Mouse (Mus musculus) heart, postnatal 0 days (tissue): ENCODE data around the gene Mtmr3. TPM values are rescaled to one million over a fixed set of nuclear protein-coding genes. Genes with fewer than 3 reads are reported as not detected.
A peak's percentile ranks its signal among the peaks of the same experiment; 100 is the strongest.

ENCODE experiments used
- ATAC-seq: fragments of 200-750 bp; cut with Nextera tagmentation; 2 replicates; pipeline ENCODE4 v1.8.0; 2017; ENCODE audit warnings: low read depth, moderate number of reproducible peaks, moderate library complexity; ENCODE audit not compliant: insufficient read depth
- DNase-seq: peaks from one replicate; pipeline ENCODE4 v3.0.0-alpha.2; 2016; ENCODE audit warnings: low spot score
- H3K27ac ChIP-seq: fragments of 300-500 bp; sonication (generic); 2 replicates; pipeline ENCODE4 v1.5.1; 2014; ENCODE audit warnings: low read depth, mild to moderate bottlenecking
- H3K27me3 ChIP-seq: fragments of 300-500 bp; sonication (generic); 2 replicates; pipeline ENCODE4 v1.6.1; 2014; ENCODE audit warnings: low read length, mixed read lengths; ENCODE audit not compliant: control insufficient read depth, insufficient read depth
- H3K36me3 ChIP-seq: fragments of 300-500 bp; sonication (generic); replicated peaks from 2 replicates; pipeline ENCODE4 v1.6.1; 2014; ENCODE audit warnings: low read length, mixed read lengths; ENCODE audit not compliant: control insufficient read depth, insufficient read depth
- H3K4me1 ChIP-seq: fragments of 300-500 bp; sonication (generic); 2 replicates; pipeline ENCODE4 v1.6.1; 2014; ENCODE audit warnings: antibody characterized with exemption; ENCODE audit not compliant: control insufficient read depth, insufficient read depth
- H3K4me2 ChIP-seq: fragments of 300-500 bp; sonication (generic); 2 replicates; pipeline ENCODE4 v1.6.1; 2014; ENCODE audit warnings: low read depth, mild to moderate bottlenecking, low read length, moderate library complexity
- H3K4me3 ChIP-seq: fragments of 300-500 bp; sonication (generic); 2 replicates; pipeline ENCODE4 v1.5.1; 2014; ENCODE audit warnings: low read depth, low read length
- H3K9ac ChIP-seq: fragments of 300-500 bp; sonication (generic); replicated peaks from 2 replicates; pipeline ENCODE4 v1.6.1; 2014; ENCODE audit warnings: low read depth, low read length, mixed read lengths
- H3K9me3 ChIP-seq: fragments of 300-500 bp; sonication (generic); replicated peaks from 2 replicates; pipeline ENCODE4 v1.6.1; 2016; ENCODE audit warnings: low read length; ENCODE audit not compliant: control insufficient read depth
- CTCF ChIP-seq: IDR thresholded peaks from 2 replicates; pipeline ENCODE4 v1.5.1; 2016; ENCODE audit warnings: antibody characterized with exemption, control low read depth, low read depth
- EP300 ChIP-seq: IDR thresholded peaks from 2 replicates; pipeline ENCODE4 v1.6.1; 2016; ENCODE audit warnings: antibody characterized with exemption, low read depth
- WGBS: fragments of 180-500 bp; shearing (Covaris S2); extraction: QIAGEN DNeasy Blood & Tissue Kit; methylation state at CpG from one replicate; pipeline ENCODE4 v1.1.7; 2014; 5-methylcytosine and 5-hydroxymethylcytosine counted together
- polyA plus RNA-seq: library from polyadenylated mRNA; unstranded; fragments of >200 nt; fragmentation: Nextera tagmentation; extraction: Ambion mirVana; gene quantifications from 2 replicates; pipeline ENCODE4 v1.2.1, GENCODE M21; 2015
- total RNA-seq: library from RNA; depleted of rRNA; stranded (reverse); fragments of >200 nt; gene quantifications from 2 replicates; pipeline ENCODE4 v1.2.3, GENCODE M21; 2014; ENCODE audit warnings: low replicate concordance

Gene Mtmr3
- total and polyA plus RNA-seq, 2 experiments from 2014 or later, result 15.1 to 53.3 TPM

- Histone ChIP-seq H3K27ac (no peak overlapping the region), H3K36me3 (no peaks in the 10 kb centered on the region), H3K4me2 (no peak overlapping the region), H3K9me3 (no peaks in the 10 kb centered on the region), H3K4me1 (peaks cover 20% of the 10 kb centered on the region), H3K9ac (no peak overlapping the region), H3K27me3 (no peaks in the 10 kb centered on the region), H3K4me3 (no peak overlapping the region)
- ATAC-seq (no peak), DNase-seq (no peak)
- TF ChIP-seq EP300 (no peak), CTCF (no peak)
- 91% methylated on average over 3 of the region's 3 CpGs for WGBS
Measured at GRCm38 (mm10) chr11:4599916-4600315, 5.3 kb upstream of the Mtmr3 start.

- no peak for DNase-seq
- no peak overlapping the region for H3K4me3 ChIP-seq
- no peak for TF ChIP-seq CTCF
- no peak for TF ChIP-seq EP300
- H3K9me3 ChIP-seq, result no peaks in the 10 kb centered on the region
- 81% methylated on average over 2 of the region's 2 CpGs for WGBS
- no peak overlapping the region for H3K9ac ChIP-seq
- ATAC-seq, result no peak
- H3K27ac ChIP-seq, result no peak overlapping the region
- no peaks in the 10 kb centered on the region for H3K27me3 ChIP-seq
- H3K4me1 ChIP-seq, result peaks cover 6% of the 10 kb centered on the region
- no peak overlapping the region for H3K4me2 ChIP-seq
- H3K36me3 ChIP-seq, result no peaks in the 10 kb centered on the region
Measured at GRCm38 (mm10) chr11:4598411-4598810, 3.7 kb upstream of the Mtmr3 start.

- DNase-seq, result peak; percentile 43
- Histone ChIP-seq H3K9me3 (no peaks in the 10 kb centered on the region), H3K4me2 (peak overlapping the region; percentile 61), H3K27me3 (no peaks in the 10 kb centered on the region), H3K36me3 (no peaks in the 10 kb centered on the region), H3K4me1 (peaks cover 21% of the 10 kb centered on the region), H3K27ac (peak overlapping the region; percentile 98), H3K9ac (peak overlapping the region; percentile 97), H3K4me3 (peak overlapping the region; percentile 95)
- ATAC-seq, result peak; percentile 85
- peak; percentile 18; the same call in 1 of the 2 replicates for TF ChIP-seq CTCF
- no peak for TF ChIP-seq EP300
- WGBS, result under 1% methylated on average over 39 of the region's 45 CpGs
Measured at GRCm38 (mm10) chr11:4593849-4594607, 635 bp downstream of the Mtmr3 start.

GRCm38 (mm10) chr11:4593491-4593848, 1.2 kb downstream of the Mtmr3 start:
- H3K4me2 ChIP-seq, result peak overlapping the region; percentile 61
- DNase-seq, result no peak
- no peaks in the 10 kb centered on the region for H3K36me3 ChIP-seq
- H3K27ac ChIP-seq, result peak overlapping the region; percentile 98; the same call in 1 of the 2 replicates
- no peaks in the 10 kb centered on the region for H3K9me3 ChIP-seq
- H3K4me1 ChIP-seq, result peaks cover 21% of the 10 kb centered on the region
- WGBS, result 21% methylated on average over 5 of the region's 5 CpGs
- H3K9ac ChIP-seq, result peak overlapping the region; percentile 97; the same call in 1 of the 2 replicates
- TF ChIP-seq CTCF (no peak), EP300 (no peak)
- no peaks in the 10 kb centered on the region for H3K27me3 ChIP-seq
- H3K4me3 ChIP-seq, result peak overlapping the region; percentile 95
- no peak for ATAC-seq

- no peak overlapping the region for H3K9ac ChIP-seq
- H3K36me3 ChIP-seq, result 0 out of 2 replicates have a peak, but pooled peaks cover 7% of the 10 kb centered on the region
- no peak for TF ChIP-seq EP300
- no peak for TF ChIP-seq CTCF
- DNase-seq (no peak), ATAC-seq (no peak)
- no peak overlapping the region for H3K27ac ChIP-seq
- no peaks in the 10 kb centered on the region for H3K9me3 ChIP-seq
- no peak overlapping the region for H3K4me2 ChIP-seq
- H3K4me1 ChIP-seq, result peaks cover 21% of the 10 kb centered on the region
- H3K4me3 ChIP-seq, result no peak overlapping the region
- no peaks in the 10 kb centered on the region for H3K27me3 ChIP-seq
- WGBS, result 81% methylated on average over 4 of the region's 4 CpGs
Measured at GRCm38 (mm10) chr11:4591811-4592210, 2.9 kb downstream of the Mtmr3 start.
